Mouse (Mus musculus) forebrain, embryonic 11.5 days (tissue): ENCODE results near the gene Bckdk. TPM values are rescaled to one million over a fixed set of nuclear protein-coding genes. Genes with fewer than 3 reads are reported as not detected.
A peak's percentile ranks its signal among the peaks of the same experiment; 100 is the strongest.

Source experiments
- ATAC-seq: fragments of 200-750 bp; cut with Nextera tagmentation; replicated peaks from 2 replicates; pipeline ENCODE4 v1.8.0; 2017; ENCODE audit warnings: moderate TSS enrichment; ENCODE audit not compliant: low FRiP score
- DNase-seq: peaks from one replicate; pipeline ENCODE4 v3.0.0-alpha.2; 2017; ENCODE audit warnings: low spot score
- H3K27ac ChIP-seq: fragments of 300-500 bp; sonication (generic); 2 replicates; pipeline ENCODE4 v1.5.1; 2014; ENCODE audit warnings: low read depth, low read length
- H3K27me3 ChIP-seq: fragments of 300-500 bp; sonication (generic); 2 replicates; pipeline ENCODE4 v1.6.1; 2014; ENCODE audit warnings: mild to moderate bottlenecking, low read length, mixed read lengths; ENCODE audit not compliant: control insufficient read depth, insufficient read depth
- H3K36me3 ChIP-seq: fragments of 300-500 bp; sonication (generic); 2 replicates; pipeline ENCODE4 v1.6.1; 2014; ENCODE audit warnings: mild to moderate bottlenecking, low read length, moderate library complexity, mixed read lengths; ENCODE audit not compliant: control insufficient read depth, insufficient read depth
- H3K4me1 ChIP-seq: fragments of 300-500 bp; sonication (generic); replicated peaks from 2 replicates; pipeline ENCODE4 v1.6.1; 2014; ENCODE audit warnings: low read length, mixed read lengths; ENCODE audit not compliant: control insufficient read depth, insufficient read depth
- H3K4me2 ChIP-seq: fragments of 300-500 bp; sonication (generic); 2 replicates; pipeline ENCODE4 v1.6.1; 2014; ENCODE audit warnings: low read depth, mild to moderate bottlenecking, low read length, moderate library complexity, mixed read lengths; ENCODE audit not compliant: severe bottlenecking
- H3K4me3 ChIP-seq: fragments of 300-500 bp; sonication (generic); 2 replicates; pipeline ENCODE4 v1.5.1; 2014; ENCODE audit warnings: low read depth, low read length
- H3K9ac ChIP-seq: fragments of 300-500 bp; sonication (generic); 2 replicates; pipeline ENCODE4 v1.6.1; 2014; ENCODE audit warnings: low read length
- H3K9me3 ChIP-seq: fragments of 300-500 bp; sonication (generic); 2 replicates; pipeline ENCODE4 v1.6.1; 2016; ENCODE audit warnings: low read length, mixed read lengths; ENCODE audit not compliant: control insufficient read depth
- WGBS: fragments of 180-500 bp; shearing (Covaris S2); extraction: QIAGEN DNeasy Blood & Tissue Kit; methylation state at CpG from one replicate; pipeline ENCODE4 v1.1.7; 2014; 5-methylcytosine and 5-hydroxymethylcytosine counted together
- polyA plus RNA-seq: library from polyadenylated mRNA; unstranded; fragments of >200 nt; fragmentation: Nextera tagmentation; extraction: Ambion mirVana; gene quantifications from 2 replicates; pipeline ENCODE4 v1.2.1, GENCODE M21; 2014

Bckdk gene
- polyA plus RNA-seq, 1 experiment from 2014 or later, result 102 TPM

GRCm38 (mm10) chr7:127918203-127918602, 14.3 kb downstream of the Bckdk start:
- WGBS, result 55% methylated on average over 3 of the region's 3 CpGs
- no peaks in the 10 kb centered on the region for H3K4me1 ChIP-seq
- ATAC-seq (no peak), DNase-seq (peak; percentile 73)
- H3K27me3 ChIP-seq, result no peaks in the 10 kb centered on the region
- no peaks in the 10 kb centered on the region for H3K9me3 ChIP-seq
- H3K27ac ChIP-seq, result no peak overlapping the region
- H3K36me3 ChIP-seq, result no peaks in the 10 kb centered on the region; the same call in 1 of the 2 replicates
- H3K4me2 ChIP-seq, result no peak overlapping the region
- H3K4me3 ChIP-seq, result no peak overlapping the region
- no peak overlapping the region for H3K9ac ChIP-seq

GRCm38 (mm10) chr7:127919290-127919689, 15.4 kb downstream of the Bckdk start:
- 74% methylated on average over 7 of the region's 7 CpGs for WGBS
- no peak overlapping the region for H3K4me2 ChIP-seq
- ATAC-seq (no peak), DNase-seq (no peak)
- H3K9ac ChIP-seq, result no peak overlapping the region
- no peak overlapping the region for H3K4me3 ChIP-seq
- no peaks in the 10 kb centered on the region for H3K27me3 ChIP-seq
- H3K9me3 ChIP-seq, result no peaks in the 10 kb centered on the region
- no peaks in the 10 kb centered on the region; the same call in 1 of the 2 replicates for H3K36me3 ChIP-seq
- no peaks in the 10 kb centered on the region for H3K4me1 ChIP-seq
- no peak overlapping the region for H3K27ac ChIP-seq

- no peak overlapping the region for H3K9ac ChIP-seq
- no peak for ATAC-seq
- no peaks in the 10 kb centered on the region for H3K9me3 ChIP-seq
- no peaks in the 10 kb centered on the region for H3K4me1 ChIP-seq
- no peak for DNase-seq
- H3K4me2 ChIP-seq, result no peak overlapping the region
- peaks cover 3% of the 10 kb centered on the region; the same call in 1 of the 2 replicates for H3K36me3 ChIP-seq
- H3K4me3 ChIP-seq, result no peak overlapping the region
- H3K27me3 ChIP-seq, result no peaks in the 10 kb centered on the region
- WGBS, result 60% methylated on average over 8 of the region's 8 CpGs
- H3K27ac ChIP-seq, result no peak overlapping the region
Observed at GRCm38 (mm10) chr7:127921516-127921915, 17.6 kb downstream of the Bckdk start.

- no peak overlapping the region for H3K4me3 ChIP-seq
- H3K27me3 ChIP-seq, result no peaks in the 10 kb centered on the region
- no peaks in the 10 kb centered on the region for H3K9me3 ChIP-seq
- no peak overlapping the region for H3K27ac ChIP-seq
- no peaks in the 10 kb centered on the region for H3K4me1 ChIP-seq
- no peak for ATAC-seq
- H3K9ac ChIP-seq, result no peak overlapping the region
- peaks cover 3% of the 10 kb centered on the region; the same call in 1 of the 2 replicates for H3K36me3 ChIP-seq
- no peak for DNase-seq
- 92% methylated on average over 6 of the region's 6 CpGs for WGBS
- no peak overlapping the region for H3K4me2 ChIP-seq
Observed at GRCm38 (mm10) chr7:127922451-127923275, 18.8 kb downstream of the Bckdk start.

- H3K4me1 ChIP-seq, result no peaks in the 10 kb centered on the region
- H3K9ac ChIP-seq, result no peak overlapping the region
- H3K36me3 ChIP-seq, result peaks cover 3% of the 10 kb centered on the region; the same call in 1 of the 2 replicates
- no peaks in the 10 kb centered on the region for H3K27me3 ChIP-seq
- 88% methylated on average over 5 of the region's 5 CpGs for WGBS
- H3K27ac ChIP-seq, result no peak overlapping the region
- no peak for DNase-seq
- no peak overlapping the region for H3K4me2 ChIP-seq
- no peak for ATAC-seq
- no peaks in the 10 kb centered on the region for H3K9me3 ChIP-seq
- no peak overlapping the region for H3K4me3 ChIP-seq
Observed at GRCm38 (mm10) chr7:127923714-127924113, 19.8 kb downstream of the Bckdk start.

GRCm38 (mm10) chr7:127925252-127925651, 21.4 kb downstream of the Bckdk start:
- no peak overlapping the region for H3K4me3 ChIP-seq
- H3K4me1 ChIP-seq, result peaks cover 5% of the 10 kb centered on the region; the same call in 1 of the 2 replicates
- no peak for DNase-seq
- peaks cover 5% of the 10 kb centered on the region; the same call in 1 of the 2 replicates for H3K27me3 ChIP-seq
- H3K9ac ChIP-seq, result no peak overlapping the region
- no peak overlapping the region for H3K4me2 ChIP-seq
- WGBS, result 56% methylated on average over 5 of the region's 5 CpGs
- no peak for ATAC-seq
- no peaks in the 10 kb centered on the region for H3K9me3 ChIP-seq
- H3K27ac ChIP-seq, result no peak overlapping the region
- peaks cover 3% of the 10 kb centered on the region; the same call in 1 of the 2 replicates for H3K36me3 ChIP-seq

- Histone ChIP-seq H3K9ac (no peak overlapping the region), H3K4me2 (no peak overlapping the region), H3K36me3 (peaks cover 3% of the 10 kb centered on the region; the same call in 1 of the 2 replicates), H3K9me3 (no peaks in the 10 kb centered on the region), H3K27ac (no peak overlapping the region), H3K27me3 (peaks cover 5% of the 10 kb centered on the region), H3K4me1 (peaks cover 5% of the 10 kb centered on the region; the same call in 1 of the 2 replicates), H3K4me3 (no peak overlapping the region)
- no peak for ATAC-seq
- 90% methylated on average over 8 of the region's 8 CpGs for WGBS
- DNase-seq, result no peak
Observed at GRCm38 (mm10) chr7:127926066-127926465, 22.2 kb downstream of the Bckdk start.

GRCm38 (mm10) chr7:127926846-127927245, 23.0 kb downstream of the Bckdk start:
- H3K27me3 ChIP-seq, result peaks cover 5% of the 10 kb centered on the region
- no peaks in the 10 kb centered on the region for H3K9me3 ChIP-seq
- H3K4me1 ChIP-seq, result peaks cover 7% of the 10 kb centered on the region; the same call in 1 of the 2 replicates
- ATAC-seq (no peak), DNase-seq (peak; percentile 48)
- H3K9ac ChIP-seq, result no peak overlapping the region
- H3K4me2 ChIP-seq, result no peak overlapping the region
- H3K27ac ChIP-seq, result no peak overlapping the region
- no peak overlapping the region for H3K4me3 ChIP-seq
- H3K36me3 ChIP-seq, result peaks cover 3% of the 10 kb centered on the region; the same call in 1 of the 2 replicates
- 90% methylated on average over 11 of the region's 11 CpGs for WGBS
